Mouse (Mus musculus) forebrain, embryonic 16.5 days (tissue): ENCODE measurements at regions not wholly inside any gene's neighbourhood (a gene's known extent, or its start where the extent isn't known, plus 50 kb on each side); places are given as distances from the start of the nearest gene placed in this dataset.

ENCODE experiments used
- ATAC-seq: fragments of 200-750 bp; cut with Nextera tagmentation; 2 replicates; pipeline ENCODE4 v1.8.0; 2017; ENCODE audit warnings: mild to moderate bottlenecking, moderate library complexity
- H3K27ac ChIP-seq: fragments of 300-500 bp; sonication (generic); 2 replicates; pipeline ENCODE4 v1.5.1; 2014; ENCODE audit warnings: low read length, control low read depth
- H3K27me3 ChIP-seq: fragments of 300-500 bp; sonication (generic); replicated peaks from 2 replicates; pipeline ENCODE4 v1.6.1; 2014; ENCODE audit warnings: low read length; ENCODE audit not compliant: control insufficient read depth, insufficient read depth
- H3K36me3 ChIP-seq: fragments of 300-500 bp; sonication (generic); 2 replicates; pipeline ENCODE4 v1.6.1; 2014; ENCODE audit not compliant: control insufficient read depth, insufficient read depth
- H3K4me1 ChIP-seq: fragments of 300-500 bp; sonication (generic); replicated peaks from 2 replicates; pipeline ENCODE4 v1.6.1; 2014; ENCODE audit warnings: low read length; ENCODE audit not compliant: control insufficient read depth, insufficient read depth
- H3K4me2 ChIP-seq: fragments of 300-500 bp; sonication (generic); 2 replicates; pipeline ENCODE4 v1.6.1; 2014; ENCODE audit warnings: mild to moderate bottlenecking, low read length, control low read depth
- H3K4me3 ChIP-seq: fragments of 300-500 bp; sonication (generic); replicated peaks from 2 replicates; pipeline ENCODE4 v1.5.1; 2014; ENCODE audit warnings: mild to moderate bottlenecking, low read length, control low read depth
- H3K9ac ChIP-seq: fragments of 300-500 bp; sonication (generic); replicated peaks from 2 replicates; pipeline ENCODE4 v1.6.1; 2014; ENCODE audit warnings: low read depth, low read length, control low read depth
- H3K9me3 ChIP-seq: fragments of 300-500 bp; sonication (generic); 2 replicates; pipeline ENCODE4 v1.6.1; 2016; ENCODE audit warnings: low read length; ENCODE audit not compliant: control insufficient read depth
- WGBS: fragments of 180-500 bp; shearing (Covaris S2); extraction: QIAGEN DNeasy Blood & Tissue Kit; methylation state at CpG from one replicate; pipeline ENCODE4 v1.1.7; 2014; 5-methylcytosine and 5-hydroxymethylcytosine counted together

DNA sequence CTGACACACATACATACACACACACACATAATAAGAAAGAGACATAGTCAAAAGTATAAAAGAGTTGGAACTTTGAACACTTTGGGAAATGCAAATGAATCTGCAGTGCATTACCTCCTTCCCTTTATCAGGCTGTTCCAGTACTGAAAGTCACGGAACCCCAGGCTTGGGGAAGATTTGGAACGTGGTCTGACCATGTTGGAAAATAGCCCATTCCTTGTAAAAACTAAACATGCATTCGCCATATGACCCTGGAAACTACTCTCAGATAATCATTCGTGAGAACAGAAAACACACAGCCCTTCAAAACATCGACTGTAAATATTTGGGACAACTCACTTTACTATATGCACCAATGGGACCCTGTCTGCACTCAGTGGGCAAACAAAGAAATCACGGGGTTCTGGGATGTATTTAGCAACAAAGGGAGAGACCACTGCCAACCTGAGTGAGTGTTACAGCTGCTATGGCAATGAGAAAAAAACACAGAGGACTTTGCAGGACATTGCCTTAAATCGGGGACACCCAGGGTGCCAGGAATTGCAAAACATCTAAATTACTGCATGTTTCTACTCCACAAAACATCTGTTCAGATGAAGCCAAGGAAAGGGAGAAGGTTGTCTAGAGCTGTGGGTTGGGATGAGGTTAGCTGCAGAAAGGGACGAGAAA lies 238.3 kb downstream of the Abcc12 start:
- no peak for ATAC-seq
- no peak overlapping the region for H3K4me2 ChIP-seq
- no peaks in the 10 kb centered on the region for H3K36me3 ChIP-seq
- no peak overlapping the region for H3K4me3 ChIP-seq
- 63% methylated on average over 8 of the region's 8 CpGs for WGBS
- H3K9ac ChIP-seq: no peak overlapping the region
- 0 out of 2 replicates have a peak, but pooled peaks cover 3% of the 10 kb centered on the region for H3K4me1 ChIP-seq
- H3K27ac ChIP-seq: no peak overlapping the region
- no peaks in the 10 kb centered on the region for H3K9me3 ChIP-seq
- H3K27me3 ChIP-seq: no peaks in the 10 kb centered on the region

DNA sequence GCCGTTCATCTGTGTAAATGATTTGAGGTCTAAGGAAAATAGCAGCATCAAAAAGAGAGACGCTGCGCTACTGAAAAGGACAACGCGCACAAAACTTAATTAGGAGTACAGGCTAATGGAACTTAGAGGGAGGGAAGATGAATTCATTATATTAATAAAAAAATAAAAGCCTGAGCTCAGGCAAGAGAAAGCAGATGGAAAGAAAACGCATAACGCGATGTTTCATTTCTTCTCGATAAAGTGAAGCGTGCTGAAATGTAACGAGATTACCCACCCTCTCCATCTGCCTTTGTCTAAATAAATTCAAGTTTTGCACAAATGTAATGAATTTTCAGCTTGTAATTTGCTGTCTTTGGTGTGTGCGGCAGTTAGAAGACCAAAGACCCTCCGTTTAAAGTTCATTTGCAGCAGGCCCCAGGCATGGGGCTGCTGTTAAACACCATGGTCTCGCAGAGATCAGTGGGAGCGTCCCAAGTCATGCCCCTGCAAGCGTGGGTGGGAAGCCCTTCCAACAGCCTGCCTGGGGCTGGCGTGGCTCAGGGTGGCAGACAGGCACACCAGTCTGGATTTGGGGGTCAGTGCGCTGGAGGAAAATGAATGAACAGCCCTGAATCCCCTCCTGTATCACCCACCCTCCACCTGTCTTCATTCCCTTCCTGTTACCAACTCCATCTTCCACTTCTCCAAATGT lies 241.8 kb downstream of the Abcc12 start:
- Histone ChIP-seq H3K9ac (no peak overlapping the region), H3K4me1 (0 out of 2 replicates have a peak, but pooled peaks cover 3% of the 10 kb centered on the region), H3K36me3 (no peaks in the 10 kb centered on the region), H3K4me2 (no peak overlapping the region), H3K9me3 (no peaks in the 10 kb centered on the region), H3K27ac (peak overlapping the region; percentile 49), H3K27me3 (no peaks in the 10 kb centered on the region), H3K4me3 (no peak overlapping the region)
- WGBS: 54% methylated on average over 18 of the region's 18 CpGs
- ATAC-seq: peak; percentile 43; the same call in 1 of the 2 replicates

DNA sequence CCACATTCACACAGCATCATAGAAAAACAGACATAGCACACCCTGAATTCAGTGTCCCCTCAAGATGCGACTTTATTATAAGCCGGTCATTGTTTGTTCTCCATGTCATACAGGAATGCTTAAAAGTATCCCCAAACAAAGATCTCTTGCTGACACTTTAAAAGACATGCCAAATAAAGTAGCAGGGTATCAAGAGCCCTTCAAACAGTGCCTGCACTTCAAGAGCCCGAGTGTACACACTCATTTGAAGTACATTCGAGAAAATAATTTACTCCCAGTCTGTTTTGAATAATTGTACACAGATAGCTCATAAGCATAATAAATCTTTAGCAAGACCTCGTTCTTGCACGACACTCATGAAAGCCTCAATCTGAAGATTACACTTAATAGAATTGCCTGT lies 249.1 kb downstream of the Abcc12 start:
- Histone ChIP-seq H3K4me1 (peaks cover 14% of the 10 kb centered on the region), H3K9me3 (no peaks in the 10 kb centered on the region), H3K36me3 (no peaks in the 10 kb centered on the region), H3K4me2 (no peak overlapping the region), H3K4me3 (no peak overlapping the region), H3K27me3 (no peaks in the 10 kb centered on the region), H3K27ac (no peak overlapping the region), H3K9ac (no peak overlapping the region)
- no peak for ATAC-seq
- WGBS: 57% methylated on average over 6 of the region's 6 CpGs

GRCm38 (mm10) chr8:86328626-86329025 lies 251.9 kb downstream of the Abcc12 start:
- no peak overlapping the region for H3K9ac ChIP-seq
- WGBS: 6% methylated on average over 7 of the region's 7 CpGs
- no peaks in the 10 kb centered on the region for H3K27me3 ChIP-seq

GRCm38 (mm10) chr8:86327982-86328381 lies 252.5 kb downstream of the Abcc12 start:
- Histone ChIP-seq H3K9ac (no peak overlapping the region), H3K27me3 (no peaks in the 10 kb centered on the region), H3K27ac (no peak overlapping the region), H3K4me2 (no peak overlapping the region), H3K36me3 (no peaks in the 10 kb centered on the region), H3K4me3 (no peak overlapping the region), H3K9me3 (no peaks in the 10 kb centered on the region), H3K4me1 (peaks cover 19% of the 10 kb centered on the region)
- no peak for ATAC-seq
- WGBS: 33% methylated on average over 3 of the region's 3 CpGs

More at GRCm38 (mm10) chr8:86328626-86329025, 251.9 kb downstream of the Abcc12 start:
- Histone ChIP-seq H3K9me3 (no peaks in the 10 kb centered on the region), H3K4me1 (peaks cover 19% of the 10 kb centered on the region), H3K4me2 (no peak overlapping the region), H3K27ac (no peak overlapping the region), H3K36me3 (no peaks in the 10 kb centered on the region), H3K4me3 (no peak overlapping the region)
- ATAC-seq: peak; percentile 73

DNA sequence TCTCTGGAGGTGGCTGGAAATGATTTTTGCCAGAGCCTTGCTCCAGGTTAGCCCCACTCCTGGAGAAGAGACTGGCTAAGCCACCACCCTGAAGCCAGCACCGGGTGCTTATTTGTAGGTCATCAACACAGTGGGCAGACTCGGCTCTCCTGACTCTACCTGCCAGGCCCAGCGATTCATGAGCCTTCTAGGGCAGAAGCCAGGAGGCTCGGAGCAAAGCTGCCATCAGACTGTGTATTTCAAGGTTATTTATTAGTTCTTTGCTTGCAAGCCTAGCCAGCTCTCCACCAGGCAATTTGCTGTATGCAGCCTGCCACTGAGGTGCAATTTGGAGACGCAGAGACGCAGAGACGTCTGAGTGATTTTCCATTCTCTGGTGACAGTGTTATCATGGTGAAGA lies 255.4 kb downstream of the Abcc12 start:
- Histone ChIP-seq H3K27me3 (no peaks in the 10 kb centered on the region), H3K9ac (no peak overlapping the region), H3K27ac (peak overlapping the region; percentile 60), H3K4me1 (peaks cover 15% of the 10 kb centered on the region), H3K4me3 (no peak overlapping the region), H3K4me2 (no peak overlapping the region), H3K9me3 (no peaks in the 10 kb centered on the region), H3K36me3 (no peaks in the 10 kb centered on the region)
- WGBS: 84% methylated on average over 7 of the region's 7 CpGs
- no peak for ATAC-seq

- 57% methylated on average over 4 of the region's 4 CpGs for WGBS
- Histone ChIP-seq H3K27ac (peak overlapping the region; percentile 60), H3K4me1 (peaks cover 15% of the 10 kb centered on the region), H3K4me2 (no peak overlapping the region), H3K9me3 (no peaks in the 10 kb centered on the region), H3K9ac (no peak overlapping the region), H3K27me3 (no peaks in the 10 kb centered on the region), H3K4me3 (no peak overlapping the region), H3K36me3 (no peaks in the 10 kb centered on the region)
- peak; percentile 13; the same call in 1 of the 2 replicates for ATAC-seq
Measured at GRCm38 (mm10) chr8:86324542-86324941, 255.9 kb downstream of the Abcc12 start.

DNA sequence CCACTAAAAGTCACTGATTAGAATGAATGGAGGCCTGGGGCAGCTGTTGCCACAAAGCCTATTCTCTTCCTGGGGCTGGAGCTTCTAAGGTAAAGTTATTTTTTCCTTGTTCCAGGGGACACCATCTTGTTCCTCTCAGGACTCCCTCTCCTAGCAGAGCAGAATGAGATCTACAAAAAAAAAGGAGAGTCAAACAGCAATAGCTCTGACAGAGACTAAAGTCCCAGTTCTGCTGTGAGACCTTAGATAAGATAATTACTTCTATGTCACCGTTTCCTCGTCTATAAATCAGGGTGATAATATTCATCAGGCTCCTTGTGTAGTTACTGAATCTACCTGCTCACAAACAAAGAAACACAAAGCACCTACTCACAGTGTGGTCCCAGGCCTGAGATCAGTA lies 256.7 kb downstream of the Abcc12 start:
- no peaks in the 10 kb centered on the region for H3K9me3 ChIP-seq
- H3K9ac ChIP-seq: no peak overlapping the region
- 76% methylated on average over 2 of the region's 2 CpGs for WGBS
- no peaks in the 10 kb centered on the region for H3K36me3 ChIP-seq
- no peak overlapping the region for H3K27ac ChIP-seq
- no peak for ATAC-seq
- H3K4me1 ChIP-seq: peaks cover 14% of the 10 kb centered on the region
- no peaks in the 10 kb centered on the region for H3K27me3 ChIP-seq
- no peak overlapping the region for H3K4me2 ChIP-seq
- no peak overlapping the region for H3K4me3 ChIP-seq

DNA sequence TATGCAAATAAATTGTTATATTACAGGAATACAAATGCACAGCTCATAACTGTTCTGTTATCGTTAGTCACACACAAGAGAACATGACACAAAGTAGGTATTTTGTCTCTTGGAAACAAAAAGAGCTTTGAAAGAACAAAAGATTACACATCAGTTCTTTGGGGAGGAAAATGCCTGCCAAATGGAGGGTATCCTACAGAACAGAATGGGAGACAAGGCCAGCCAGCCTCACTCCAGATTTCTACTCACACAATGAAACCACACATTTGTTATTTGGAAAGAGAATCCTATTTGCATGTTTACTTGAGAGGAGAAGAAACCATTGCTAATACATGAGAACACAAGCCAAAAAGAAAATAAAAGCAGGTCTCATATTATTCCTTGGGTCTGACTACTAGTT lies 258.0 kb downstream of the Abcc12 start:
- H3K9ac ChIP-seq: no peak overlapping the region
- H3K4me2 ChIP-seq: no peak overlapping the region
- peaks cover 7% of the 10 kb centered on the region for H3K4me1 ChIP-seq
- 11% methylated on average over 1 of the region's 1 CpGs for WGBS
- no peak; the same call in 1 of the 2 replicates for ATAC-seq
- no peaks in the 10 kb centered on the region for H3K27me3 ChIP-seq
- no peaks in the 10 kb centered on the region for H3K36me3 ChIP-seq
- no peak overlapping the region for H3K27ac ChIP-seq
- H3K4me3 ChIP-seq: no peak overlapping the region
- no peaks in the 10 kb centered on the region for H3K9me3 ChIP-seq
